Mouse (Mus musculus): ENCODE measurements around the gene 4933402J07Rik.

4933402J07Rik gene

GRCm38 (mm10) chr8:87620225-87620624 is 56.6 kb downstream of the 4933402J07Rik start:
- DNase-seq (ENCODE audit: low read depth, low spot score), result no peak

GRCm38 (mm10) chr8:87621181-87621580 is 57.5 kb downstream of the 4933402J07Rik start:
- no peak for DNase-seq (ENCODE audit: low read depth, low spot score)

GRCm38 (mm10) chr8:87629656-87630055 is 66.0 kb downstream of the 4933402J07Rik start:
- DNase-seq (ENCODE audit: low read depth, low spot score), result no peak

GRCm38 (mm10) chr8:87631776-87632175 is 68.1 kb downstream of the 4933402J07Rik start:
- DNase-seq (ENCODE audit: low read depth, low spot score), result no peak

- DNase-seq (ENCODE audit: low read depth, low spot score), result no peak
These were observed 72.6 kb downstream of the 4933402J07Rik start for GRCm38 (mm10) chr8:87636226-87636742.

Measured in CD4-positive helper T cell, adult 2 months (primary cell).